Mouse (Mus musculus): ENCODE measurements around the gene Acss2. TPM values are rescaled to one million over a fixed set of nuclear protein-coding genes. Genes with fewer than 3 reads are reported as not detected.

Acss2 gene
- polyA plus RNA-seq (2015; fragmentation: Nextera tagmentation; extraction: Ambion mirVana): 31.1 and 40.7 TPM in 2 replicates

DNA sequence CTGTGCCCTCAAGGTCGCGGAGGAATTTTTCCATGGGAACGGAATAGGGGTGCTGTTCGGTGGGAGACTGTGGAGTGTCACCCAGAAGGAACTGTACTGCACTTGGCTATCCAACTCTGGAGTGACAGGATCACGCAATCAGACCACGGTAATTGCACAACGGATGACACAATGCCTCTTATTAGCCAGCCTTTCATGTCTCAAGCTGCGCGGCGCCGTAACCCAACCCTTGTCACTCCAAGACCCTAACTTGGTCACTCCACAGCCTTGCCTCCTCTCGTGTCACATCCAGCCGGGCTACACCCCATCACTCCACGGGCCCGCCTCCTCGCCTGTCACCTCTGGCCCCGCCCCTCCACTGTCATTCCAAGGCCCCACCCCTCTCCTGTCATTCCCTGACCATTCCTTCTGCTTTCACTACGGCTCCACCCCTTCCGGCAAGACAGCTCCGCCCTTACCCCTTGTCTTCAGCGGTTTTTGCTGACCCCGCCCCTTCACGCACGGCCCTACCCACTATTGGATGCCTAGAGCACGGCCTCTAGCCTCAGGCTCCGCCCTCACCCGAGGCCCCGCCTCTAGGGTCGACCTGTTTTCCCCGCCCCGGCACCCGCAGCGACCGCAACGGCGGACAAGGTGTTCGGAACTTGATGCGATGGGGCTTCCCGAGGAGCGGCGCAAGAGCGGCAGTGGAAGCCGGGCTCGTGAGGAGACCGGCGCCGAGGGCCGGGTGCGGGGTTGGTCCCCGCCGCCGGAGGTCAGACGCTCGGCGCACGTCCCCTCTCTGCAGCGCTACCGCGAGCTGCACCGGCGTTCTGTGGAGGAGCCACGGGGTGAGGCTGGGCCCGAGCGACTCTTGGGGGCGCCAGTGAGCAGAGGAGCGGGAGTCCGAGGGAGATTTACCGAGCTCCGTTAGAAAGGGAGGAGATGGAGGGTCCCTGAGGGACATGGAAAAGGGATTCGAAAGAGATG, at the start of gene Acss2, which contains the start of gene Ggt7:
Gene Acss2, plus strand, starts transcription at position 494 of the 969 bp plus-strand sequence.
Gene Ggt7, minus strand, starts transcription at position 783 of the 969 bp plus-strand sequence.

DNA sequence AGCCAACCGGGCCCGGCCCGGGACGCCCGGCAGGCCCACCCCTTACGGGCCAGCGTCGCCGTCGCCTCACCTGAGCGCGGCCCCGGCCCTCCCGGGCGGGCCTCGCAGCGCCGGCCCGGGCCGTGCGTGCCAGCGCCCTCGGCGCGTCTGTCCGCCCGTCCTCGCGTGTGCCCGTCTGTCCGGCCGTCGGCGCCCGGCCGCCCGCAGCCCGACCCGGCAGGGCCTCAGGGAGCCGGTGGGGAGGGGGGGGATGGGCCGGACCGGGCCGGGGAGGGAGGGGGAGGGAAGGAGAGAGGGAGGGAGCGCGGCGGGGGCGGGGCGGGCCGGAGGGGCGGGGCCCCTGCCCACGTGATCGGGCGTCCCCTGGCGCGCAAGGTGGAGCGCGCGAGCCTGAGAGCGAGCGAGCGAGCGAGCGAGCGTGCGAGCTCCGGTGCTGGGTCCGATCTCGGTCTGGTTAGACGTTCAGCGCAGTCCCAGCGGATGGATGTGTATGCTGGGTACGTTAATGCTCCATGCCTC, 44.1 kb upstream of the Acss2 start, which contains the start of gene Ncoa6:
Gene Ncoa6, minus strand, starts transcription at position 325 of the 519 bp plus-strand sequence.

DNA sequence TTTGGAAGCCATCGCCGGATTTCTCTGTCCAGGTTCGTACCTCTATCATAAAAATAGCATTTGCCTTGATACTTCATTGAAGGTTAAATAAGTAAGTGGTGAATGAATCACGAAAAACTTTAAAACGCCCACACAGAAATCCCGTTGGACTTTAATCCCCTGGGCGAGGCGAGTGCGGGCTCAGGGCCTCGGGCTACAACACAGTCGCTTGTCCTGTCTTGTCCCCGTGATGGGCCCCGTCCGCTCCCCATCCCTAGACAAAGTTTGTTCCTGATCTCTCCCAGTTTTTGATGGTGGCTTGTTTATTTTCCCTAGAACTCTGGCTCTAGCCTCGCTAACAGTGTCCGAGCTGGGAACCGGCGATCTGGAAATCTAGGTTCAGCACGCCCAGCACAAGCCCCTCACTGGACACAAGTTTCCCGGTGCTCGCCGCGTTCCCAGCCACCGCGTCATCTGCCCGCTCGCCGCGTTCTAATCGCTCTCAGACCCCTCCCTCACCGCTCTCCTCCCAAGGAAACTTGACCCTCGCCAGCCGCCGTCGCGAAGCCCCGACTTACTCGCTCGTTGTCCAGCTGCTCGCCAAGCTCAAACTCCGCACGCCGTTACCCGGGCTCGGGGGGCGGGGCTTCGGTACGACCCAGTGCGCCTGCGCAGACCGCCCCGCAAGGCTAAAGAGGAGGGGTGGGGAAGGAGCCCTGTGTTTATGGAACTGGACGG, 74.5 kb downstream of the Acss2 start, which contains the start of gene Gss:
Gene Gss, minus strand, starts transcription at position 674 of the 717 bp plus-strand sequence.

DNA sequence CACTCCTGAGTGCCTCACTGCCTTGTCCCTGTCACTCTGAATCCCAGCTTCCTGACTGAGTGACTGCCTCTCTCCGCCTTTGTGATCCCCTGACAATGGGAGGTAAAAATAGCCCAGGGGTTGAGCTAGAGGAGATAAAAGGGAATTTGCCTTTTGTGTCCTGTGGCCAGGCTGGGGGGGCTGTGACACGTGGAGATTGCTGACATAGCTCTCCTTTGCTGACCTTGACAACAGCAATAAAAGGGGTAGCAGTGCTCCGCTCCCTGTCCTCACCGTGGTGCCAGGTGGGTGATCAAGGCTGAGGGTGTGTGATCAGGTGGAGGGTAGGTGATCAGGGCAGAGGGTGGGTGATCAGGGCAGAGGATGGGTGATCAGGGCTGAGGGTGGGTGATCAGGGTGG, 93.2 kb downstream of the Acss2 start, which contains the start of gene Myh7b:
Gene Myh7b, plus strand, starts transcription at position 235 of the 400 bp plus-strand sequence.

MicroRNAs encoded within 50 kb of the gene (microRNA counts, 519-probe panel; counts per million panel counts)
- 5,081 counts per million, percentile 87 among the panel's probes with 10 or more counts for microRNA mmu-miR-499

Small RNAs within 50 kb of the gene (microRNA-seq; reads per million reads assigned to microRNA genes)
- 485 to 682 reads per million in 2 experiments for gene Mir499

Other genes starting within 250 kb of the Acss2 start
- 424 and 513 TPM in 2 replicates for gene Map1lc3a, start 241.7 kb upstream of the Acss2 start, polyA plus RNA-seq (2015; fragmentation: Nextera tagmentation; extraction: Ambion mirVana)
- gene Pigu, start 160.5 kb upstream of the Acss2 start, polyA plus RNA-seq (2015; fragmentation: Nextera tagmentation; extraction: Ambion mirVana): 36.8 and 37.1 TPM in 2 replicates
- 92.6 and 108 TPM in 2 replicates for gene Trp53inp2, start 136.9 kb upstream of the Acss2 start, polyA plus RNA-seq (2015; fragmentation: Nextera tagmentation; extraction: Ambion mirVana)
- gene Ncoa6, start 44.1 kb upstream of the Acss2 start, polyA plus RNA-seq (2015; fragmentation: Nextera tagmentation; extraction: Ambion mirVana): 10.4 and 11.1 TPM in 2 replicates
- gene Ggt7, start 289 bp downstream of the Acss2 start, polyA plus RNA-seq (2015; fragmentation: Nextera tagmentation; extraction: Ambion mirVana): 2.3 and 2.8 TPM in 2 replicates
- 12.0 and 14.2 TPM in 2 replicates for gene Gss, start 74.9 kb downstream of the Acss2 start, polyA plus RNA-seq (2015; fragmentation: Nextera tagmentation; extraction: Ambion mirVana)
- 2.0 and 2.3 TPM in 2 replicates for gene Myh7b, start 93.3 kb downstream of the Acss2 start, polyA plus RNA-seq (2015; fragmentation: Nextera tagmentation; extraction: Ambion mirVana)
- 82.1 and 83.6 TPM in 2 replicates for gene Trpc4ap, start 174.4 kb downstream of the Acss2 start, polyA plus RNA-seq (2015; fragmentation: Nextera tagmentation; extraction: Ambion mirVana)
- 13.3 and 14.7 TPM in 2 replicates for gene Edem2, start 211.5 kb downstream of the Acss2 start, polyA plus RNA-seq (2015; fragmentation: Nextera tagmentation; extraction: Ambion mirVana)
- not detected in 2 replicates for gene Gm17581, start 217.9 kb downstream of the Acss2 start, polyA plus RNA-seq (2015; fragmentation: Nextera tagmentation; extraction: Ambion mirVana)
- 9.4 and 10.1 TPM in 2 replicates for gene Procr, start 233.2 kb downstream of the Acss2 start, polyA plus RNA-seq (2015; fragmentation: Nextera tagmentation; extraction: Ambion mirVana)

Data from skeletal muscle tissue, postnatal 0 days (tissue).